Mouse (Mus musculus) cerebellum, adult 2 months (tissue): ENCODE measurements at regions not wholly inside any gene's neighbourhood (a gene's known extent, or its start where the extent isn't known, plus 50 kb on each side); places are given as distances from the start of the nearest gene placed in this dataset.

Experiments used
- CTCF ChIP-seq: fragments of 200-500 bp; IDR thresholded peaks from 2 replicates; pipeline ENCODE4 v1.5.1; 2011; ENCODE audit warnings: low read depth, mild to moderate bottlenecking, control low read depth, low read length, moderate library complexity, borderline replicate concordance; ENCODE audit not compliant: insufficient read depth
- POLR2A ChIP-seq: fragments of 200-500 bp; IDR thresholded peaks from 2 replicates; pipeline ENCODE4 v1.6.1; 2011; ENCODE audit warnings: low read length, control low read depth, borderline replicate concordance; ENCODE audit not compliant: insufficient read depth

DNA sequence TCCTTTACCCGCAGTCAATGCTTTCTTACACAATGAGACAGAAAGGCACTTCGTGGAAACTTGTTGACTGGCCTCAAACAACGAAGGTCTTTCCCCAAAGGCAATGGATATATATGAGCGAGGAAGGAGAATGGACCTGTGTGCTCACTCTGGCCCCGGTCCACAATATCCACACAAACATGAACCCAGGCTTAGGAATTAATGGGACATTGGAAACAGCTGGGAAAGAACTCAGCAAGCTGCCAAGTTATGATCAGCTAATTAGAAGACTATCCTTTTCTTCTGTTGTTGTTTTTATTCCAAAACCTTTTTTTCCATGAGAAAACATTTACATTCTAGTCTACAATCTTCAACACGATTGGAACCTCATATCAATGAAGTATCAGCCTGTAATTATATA, 129.8 kb upstream of the Akirin2 start:
- TF ChIP-seq CTCF: no peak
- no peak for TF ChIP-seq POLR2A
